Mouse (Mus musculus): ENCODE data around the gene Phtf2.

DNA sequence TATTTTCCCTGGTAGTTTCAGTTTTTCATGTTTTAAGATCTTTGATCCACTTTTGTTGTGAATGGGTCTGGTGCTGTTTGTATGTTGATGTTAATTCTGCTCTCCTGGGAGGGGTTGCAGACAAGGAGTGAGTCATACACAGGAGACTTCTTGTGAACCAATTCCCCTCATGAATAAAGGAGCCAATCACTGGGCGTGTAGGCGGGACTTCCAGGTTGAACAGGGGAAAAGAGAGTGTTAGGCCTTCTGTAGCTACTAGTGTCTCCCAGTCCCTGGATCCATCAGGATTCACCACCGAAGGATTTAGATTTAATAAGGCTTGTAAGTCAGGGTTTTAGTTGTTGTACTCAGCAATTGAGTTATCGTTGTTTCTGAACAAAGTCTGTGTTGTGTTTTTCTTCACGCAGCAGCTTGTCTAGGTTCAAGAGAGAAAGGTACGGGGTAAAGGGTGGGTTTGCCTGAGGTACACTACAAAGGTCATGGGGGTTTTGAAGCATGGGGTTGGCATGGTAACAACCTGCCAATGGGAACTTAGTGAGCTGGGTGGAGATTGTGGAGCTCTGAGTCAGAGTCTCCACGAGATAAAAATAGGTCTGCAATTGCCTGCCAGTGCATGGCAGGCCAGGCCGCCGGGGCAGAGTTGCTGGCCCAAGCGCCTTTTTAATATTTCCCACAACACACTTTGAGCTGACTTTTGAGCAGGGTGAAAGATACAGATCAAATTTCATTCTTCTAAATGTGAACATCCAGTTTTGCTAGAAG lies 90.0 kb downstream of the Phtf2 start:
- no peak for TF ChIP-seq EP300 (IDR thresholded peaks at IDR 0.05)
- no peak for TF ChIP-seq CTCF (IDR thresholded peaks at IDR 0.05)
